Mouse (Mus musculus) lung, adult 2 months (tissue): ENCODE results near the gene Hist3h2a. TPM values are rescaled to one million over a fixed set of nuclear protein-coding genes. Genes with fewer than 3 reads are reported as not detected.

Source experiments
- DNase-seq: peaks from one replicate; pipeline ENCODE4 v3.0.0; 2022
- H3K4me1 ChIP-seq: fragments of 200-500 bp; 2 replicates; pipeline ENCODE4 v1.6.1; 2011; ENCODE audit warnings: low read length; ENCODE audit not compliant: control insufficient read depth, insufficient read depth
- H3K4me3 ChIP-seq: fragments of 200-500 bp; replicated peaks from 2 replicates; pipeline ENCODE3; 2011; ENCODE audit warnings: low read depth, mild to moderate bottlenecking, control low read depth, low read length; ENCODE audit errors: extremely low read depth
- CTCF ChIP-seq: fragments of 200-500 bp; IDR thresholded peaks from 2 replicates; pipeline ENCODE4 v1.5.1; 2011; ENCODE audit warnings: mild to moderate bottlenecking, low read length, control low read depth; ENCODE audit not compliant: insufficient read depth
- POLR2A ChIP-seq: fragments of 200-500 bp; IDR thresholded peaks from 2 replicates; pipeline ENCODE4 v1.6.1; 2011; ENCODE audit warnings: low read depth, mild to moderate bottlenecking, control low read depth, low read length, borderline replicate concordance; ENCODE audit errors: extremely low read depth
- WGBS: fragments of 180-500 bp; shearing (Covaris S2); methylation state at CpG from one replicate; pipeline ENCODE4 v1.1.7; 2018; 5-methylcytosine and 5-hydroxymethylcytosine counted together
- polyA plus RNA-seq: library from polyadenylated mRNA; depleted of rRNA; stranded (reverse); fragments of >200 nt; gene quantifications from 2 replicates; pipeline ENCODE4 v1.2.3, GENCODE M21; 2012; rRNA removed

Hist3h2a gene
- polyA plus RNA-seq, 1 experiment: 19.7 TPM

DNA sequence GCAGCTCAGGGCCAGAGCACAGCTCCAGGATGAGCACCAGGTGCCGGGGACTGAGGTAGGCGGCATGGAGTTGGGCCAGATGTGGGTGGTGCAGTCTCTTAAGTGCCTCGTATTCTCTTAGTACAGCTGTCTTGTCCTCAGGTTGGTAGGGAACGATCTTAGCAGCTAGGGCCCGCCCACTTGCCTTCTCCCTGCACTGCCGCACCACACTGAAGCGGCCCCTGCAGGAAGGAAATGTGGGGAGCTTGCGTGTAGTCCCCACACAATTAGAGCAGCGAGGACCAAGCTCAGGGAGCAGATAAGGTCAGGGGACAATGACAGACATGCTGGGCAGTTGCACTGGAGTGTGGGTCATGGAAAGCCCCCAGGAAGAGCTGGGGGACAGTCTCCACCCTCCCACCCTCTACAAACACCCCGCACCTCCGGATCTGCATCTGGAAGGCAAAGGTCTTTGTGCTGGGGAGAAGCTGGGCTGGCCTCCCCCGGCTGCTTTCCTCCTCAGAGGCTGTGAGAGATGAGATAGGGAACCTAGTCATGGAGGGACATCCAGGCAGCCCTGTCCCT lies 41.4 kb downstream of the Hist3h2a start:
- no peak overlapping the region for H3K4me3 ChIP-seq
- 27% methylated on average over 12 of the region's 12 CpGs for WGBS
- peaks cover 3% of the 10 kb centered on the region; the same call in 1 of the 2 replicates for H3K4me1 ChIP-seq
- no peak for DNase-seq
- TF ChIP-seq CTCF: no peak
- TF ChIP-seq POLR2A: no peak

DNA sequence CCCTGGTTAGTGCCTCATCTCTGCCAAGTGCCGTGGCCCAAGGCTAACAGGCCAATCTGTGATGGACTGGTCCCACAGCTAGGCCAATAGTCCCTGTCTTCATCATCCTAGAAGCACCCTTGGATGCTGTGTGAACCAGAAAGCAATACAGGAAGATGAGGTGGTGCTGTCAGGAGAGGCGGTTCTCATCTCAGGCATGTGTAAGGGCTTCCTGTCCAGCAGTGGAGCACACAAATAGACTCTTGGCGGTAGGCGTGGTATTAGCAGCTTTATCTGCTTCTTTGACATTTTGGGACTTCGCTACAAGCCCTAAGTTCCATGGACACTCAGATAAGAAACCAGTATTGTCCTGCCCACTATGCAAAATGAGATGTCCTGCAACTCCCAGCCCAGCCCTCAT lies 43.1 kb downstream of the Hist3h2a start:
- DNase-seq: no peak
- no peak overlapping the region for H3K4me3 ChIP-seq
- WGBS: 71% methylated on average over 5 of the region's 5 CpGs
- peaks cover 3% of the 10 kb centered on the region; the same call in 1 of the 2 replicates for H3K4me1 ChIP-seq
- TF ChIP-seq CTCF (no peak), POLR2A (no peak)

DNA sequence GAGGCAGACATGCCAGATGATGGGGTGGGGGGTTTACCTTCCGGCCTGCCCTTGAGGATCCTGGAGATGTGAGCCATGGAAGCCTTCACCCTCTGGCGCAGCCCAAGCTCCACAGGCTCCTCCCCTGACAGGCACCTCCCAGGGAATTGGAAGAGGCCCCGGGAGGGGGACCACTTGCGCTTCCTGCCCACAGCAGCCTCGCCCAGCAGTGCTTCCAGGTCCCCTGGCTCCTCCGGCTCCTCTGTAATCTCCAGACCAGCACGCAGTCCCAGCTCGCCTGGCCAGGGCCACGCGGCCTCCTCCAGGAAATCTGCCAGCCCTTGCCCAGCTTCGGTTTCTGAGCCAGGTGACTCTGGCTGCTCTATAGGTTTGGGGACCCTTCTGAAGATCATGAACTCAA lies 44.7 kb downstream of the Hist3h2a start:
- no peak overlapping the region for H3K4me3 ChIP-seq
- 30% methylated on average over 11 of the region's 11 CpGs for WGBS

GRCm38 (mm10) chr11:58999830-59000229 lies 45.3 kb downstream of the Hist3h2a start:
- H3K4me1 ChIP-seq: no peaks in the 10 kb centered on the region
- 78% methylated on average over 6 of the region's 6 CpGs for WGBS
- no peak for DNase-seq
- H3K4me3 ChIP-seq: no peak overlapping the region
- TF ChIP-seq POLR2A (no peak), CTCF (no peak)

More for the DNA sequence above, 44.7 kb downstream of the Hist3h2a start:
- peaks cover 3% of the 10 kb centered on the region; the same call in 1 of the 2 replicates for H3K4me1 ChIP-seq
- TF ChIP-seq POLR2A (no peak), CTCF (no peak)
- DNase-seq: no peak

GRCm38 (mm10) chr11:59000635-59001034 lies 46.1 kb downstream of the Hist3h2a start:
- H3K4me1 ChIP-seq: no peaks in the 10 kb centered on the region
- no peak overlapping the region for H3K4me3 ChIP-seq
- no peak for DNase-seq
- no peak for TF ChIP-seq CTCF
- no peak for TF ChIP-seq POLR2A
- WGBS: 85% methylated on average over 21 of the region's 21 CpGs

GRCm38 (mm10) chr11:59002327-59003079 lies 48.0 kb downstream of the Hist3h2a start:
- no peaks in the 10 kb centered on the region for H3K4me1 ChIP-seq
- H3K4me3 ChIP-seq: no peak overlapping the region
- no peak for DNase-seq
- TF ChIP-seq POLR2A: no peak
- no peak for TF ChIP-seq CTCF
- 65% methylated on average over 7 of the region's 7 CpGs for WGBS

Other genes starting within 250 kb of the Hist3h2a start
- not detected in 2 replicates for gene Olfr318, start 230.7 kb upstream of the Hist3h2a start, polyA plus RNA-seq
- gene Olfr317, start 215.5 kb upstream of the Hist3h2a start, polyA plus RNA-seq: not detected in 2 replicates
- not detected in 2 replicates for gene Olfr316, start 202.0 kb upstream of the Hist3h2a start, polyA plus RNA-seq
- not detected in 2 replicates for gene Olfr315, start 181.5 kb upstream of the Hist3h2a start, polyA plus RNA-seq
- gene Olfr314, start 171.7 kb upstream of the Hist3h2a start, polyA plus RNA-seq: not detected in 2 replicates
- 10.7 and 18.1 TPM in 2 replicates for gene Fam183b, start 152.7 kb upstream of the Hist3h2a start, polyA plus RNA-seq
- gene Olfr313, start 139.7 kb upstream of the Hist3h2a start, polyA plus RNA-seq: not detected in 2 replicates
- gene Olfr312, start 125.4 kb upstream of the Hist3h2a start, polyA plus RNA-seq: not detected in 2 replicates
- not detected in 2 replicates for gene Olfr311, start 115.4 kb upstream of the Hist3h2a start, polyA plus RNA-seq
- 2.8 and 4.0 TPM in 2 replicates for gene Gm12258, start 107.5 kb upstream of the Hist3h2a start, polyA plus RNA-seq
- 2.0 and 3.9 TPM in 2 replicates for gene 2810021J22Rik, start 87.5 kb upstream of the Hist3h2a start, polyA plus RNA-seq
- gene Zfp39, start 50.5 kb upstream of the Hist3h2a start, polyA plus RNA-seq: 1.2 and 1.4 TPM in 2 replicates
- gene Btnl10, start 36.8 kb upstream of the Hist3h2a start, polyA plus RNA-seq: 0.04 TPM in 1 of 2 replicates, not detected in the other
- gene Rnf187, start 15.8 kb upstream of the Hist3h2a start, polyA plus RNA-seq: 190 and 269 TPM in 2 replicates
- 0.62 and 2.4 TPM in 2 replicates for gene Hist3h2ba, start 5.8 kb upstream of the Hist3h2a start, polyA plus RNA-seq
- gene Trim17, start within 50 bp of the Hist3h2a start, polyA plus RNA-seq: 0.97 and 1.1 TPM in 2 replicates
- gene Trim11, start 23.4 kb downstream of the Hist3h2a start, polyA plus RNA-seq: 31.4 and 38.3 TPM in 2 replicates
- 5.3 and 19.0 TPM in 2 replicates for gene Obscn, start 181.7 kb downstream of the Hist3h2a start, polyA plus RNA-seq
- gene Iba57, start 209.1 kb downstream of the Hist3h2a start, polyA plus RNA-seq: 3.7 and 3.9 TPM in 2 replicates
- gene Gjc2, start 228.5 kb downstream of the Hist3h2a start, polyA plus RNA-seq: 1.7 and 3.5 TPM in 2 replicates
- 100 and 126 TPM in 2 replicates for gene Guk1, start 237.5 kb downstream of the Hist3h2a start, polyA plus RNA-seq
- 26.0 and 27.0 TPM in 2 replicates for gene Mrpl55, start 247.8 kb downstream of the Hist3h2a start, polyA plus RNA-seq